Mouse (Mus musculus) regulatory T cell (primary cell): ENCODE measurements around the gene 0610010K14Rik.

Experiments used
- in situ Hi-C: fragments of 300-600 bp; cut with MboI, MseI; formaldehyde crosslinking; loops from one replicate; pipeline ENCODE4 v1.15.1; 2025; ENCODE audit warnings: high pct_unique_total_duplicates

The 0610010K14Rik gene

DNA sequence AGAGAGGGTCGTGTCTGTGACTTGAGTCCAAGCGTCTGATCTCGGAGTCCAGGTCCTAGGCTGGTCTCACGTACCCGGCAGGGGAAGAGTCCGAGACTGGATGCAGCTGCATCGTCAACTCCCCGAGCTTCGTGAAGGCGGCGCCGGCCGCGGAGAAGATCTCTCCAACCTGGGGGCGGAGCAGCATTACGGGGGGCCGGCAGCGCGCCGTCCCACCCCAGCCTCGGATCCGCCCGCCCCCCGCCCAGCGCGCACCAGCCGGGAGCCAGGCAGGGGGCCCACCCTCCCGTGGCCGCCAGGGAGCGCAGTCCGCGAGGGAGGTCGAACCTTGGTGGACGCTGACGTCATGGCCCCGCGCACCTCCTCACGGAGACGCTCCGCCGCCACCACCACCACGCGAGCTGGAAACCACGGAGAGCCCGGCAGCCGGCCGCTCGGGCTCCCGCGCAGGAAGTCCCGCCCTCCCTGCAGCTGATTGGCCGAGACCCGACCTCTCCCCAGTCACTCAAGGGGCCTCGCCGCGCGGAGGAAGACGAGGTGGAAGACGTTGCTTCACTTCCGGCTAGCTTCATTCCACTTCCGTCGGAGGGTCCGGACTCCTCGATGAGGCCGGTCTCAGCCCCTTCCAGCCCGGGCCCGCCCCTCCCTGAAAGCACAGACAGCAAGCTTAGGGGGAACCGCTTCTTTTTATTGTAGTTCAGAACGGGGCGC, at the start of gene 0610010K14Rik:
Gene 0610010K14Rik (minus strand): TSS at position 458 of the 711 bp plus-strand sequence.
- in situ Hi-C loops: no loop called here

DNA sequence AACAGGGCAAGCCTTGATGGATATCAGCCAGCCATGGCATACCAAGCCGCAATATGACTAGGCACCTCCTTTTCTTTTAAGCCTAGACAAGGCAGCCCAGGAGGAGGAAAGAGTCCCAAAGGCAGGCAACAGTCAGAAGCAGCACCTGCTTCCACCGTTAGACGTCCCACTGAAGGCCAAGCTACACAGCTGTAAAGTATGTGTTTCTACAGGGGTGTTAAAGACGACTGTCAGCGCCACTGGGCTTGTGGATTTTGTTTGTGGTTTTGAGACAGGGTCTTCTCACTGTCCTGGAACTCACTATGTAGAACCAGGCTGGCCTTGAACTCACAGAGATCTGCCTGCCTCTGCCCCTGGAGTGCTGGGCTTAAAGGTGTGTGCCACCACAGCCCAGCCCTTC, 48.0 kb upstream of the 0610010K14Rik start:
- in situ Hi-C loops: no loop called here

DNA sequence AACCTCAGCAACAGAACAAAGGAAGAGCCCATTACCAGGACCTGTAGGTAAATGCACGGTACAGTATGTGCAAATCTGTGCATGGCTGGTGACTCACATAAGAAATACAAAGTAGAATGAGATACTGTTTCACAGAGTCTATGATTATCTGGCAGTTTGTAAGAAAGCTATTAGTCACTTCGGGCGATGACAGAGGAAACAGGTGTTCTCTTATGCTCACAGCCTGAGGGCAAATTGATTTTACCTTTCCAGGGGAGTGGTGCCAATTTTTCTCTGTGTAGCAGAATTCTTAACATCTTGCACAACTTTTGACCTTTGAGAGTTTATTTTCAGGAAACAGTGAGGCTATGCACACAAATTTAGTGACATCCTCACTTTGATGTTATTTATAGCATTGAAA, 47.0 kb upstream of the 0610010K14Rik start:
- in situ Hi-C loops: no loop called here

DNA sequence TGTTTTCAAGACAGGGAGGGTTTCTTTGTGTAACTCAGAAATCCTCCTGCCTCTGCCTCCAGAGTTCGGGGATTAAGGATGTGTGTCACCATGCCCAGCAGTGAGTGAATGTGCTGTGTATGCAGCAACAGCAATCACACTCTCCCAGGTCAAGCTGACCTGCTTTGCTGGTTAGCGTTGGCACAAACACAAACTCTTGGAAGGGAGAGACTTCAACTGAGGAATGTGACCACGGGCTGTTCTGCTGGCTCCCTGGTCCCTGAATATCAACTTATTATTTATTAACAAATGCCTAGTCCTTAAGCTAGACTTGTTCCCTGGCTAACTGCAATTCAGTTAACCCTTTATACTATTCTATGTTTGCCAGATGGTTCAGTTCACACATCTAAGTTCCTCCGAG, 46.0 kb upstream of the 0610010K14Rik start:
- in situ Hi-C loops: no loop called here

DNA sequence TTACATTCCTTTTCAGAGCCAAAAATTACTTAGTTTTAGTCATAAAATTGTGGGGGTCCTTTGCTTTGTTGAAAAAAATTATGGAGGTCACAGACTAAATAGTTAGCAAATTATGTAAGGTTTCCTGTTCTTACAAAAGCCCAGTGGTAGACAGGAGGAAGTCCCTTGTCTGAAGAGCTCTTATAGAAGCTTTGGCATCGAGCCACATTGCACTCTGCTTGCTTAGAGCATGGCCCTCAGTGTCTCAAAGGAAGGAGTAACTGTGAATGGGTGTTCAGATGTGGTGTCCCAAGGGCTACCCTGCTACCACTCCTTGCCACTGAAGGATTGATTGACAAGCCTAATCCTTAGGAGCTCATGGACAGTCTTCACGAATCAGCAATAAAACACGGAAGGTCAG, 42.7 kb upstream of the 0610010K14Rik start:
- in situ Hi-C loops: no loop called here

DNA sequence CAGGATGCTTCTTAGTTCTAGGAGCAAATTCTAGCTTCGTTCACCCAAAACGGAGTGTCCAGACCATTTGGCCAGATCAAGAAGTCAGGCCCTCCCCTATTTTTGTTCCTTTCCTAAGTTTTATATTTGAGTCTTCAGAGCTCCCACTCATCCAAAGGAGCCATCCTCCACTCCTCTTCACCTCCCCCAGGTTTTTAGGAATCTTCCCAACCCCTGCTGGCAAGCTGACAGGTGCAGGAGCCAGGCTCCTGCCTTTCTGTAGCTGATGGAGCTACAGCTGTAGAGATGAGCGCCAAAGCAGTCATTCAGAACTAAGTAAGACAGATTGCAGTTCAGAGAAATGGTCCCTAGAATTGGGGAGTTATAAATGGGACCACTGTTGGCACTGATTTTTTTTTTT, 41.2 kb upstream of the 0610010K14Rik start:
- in situ Hi-C loops: no loop called here

DNA sequence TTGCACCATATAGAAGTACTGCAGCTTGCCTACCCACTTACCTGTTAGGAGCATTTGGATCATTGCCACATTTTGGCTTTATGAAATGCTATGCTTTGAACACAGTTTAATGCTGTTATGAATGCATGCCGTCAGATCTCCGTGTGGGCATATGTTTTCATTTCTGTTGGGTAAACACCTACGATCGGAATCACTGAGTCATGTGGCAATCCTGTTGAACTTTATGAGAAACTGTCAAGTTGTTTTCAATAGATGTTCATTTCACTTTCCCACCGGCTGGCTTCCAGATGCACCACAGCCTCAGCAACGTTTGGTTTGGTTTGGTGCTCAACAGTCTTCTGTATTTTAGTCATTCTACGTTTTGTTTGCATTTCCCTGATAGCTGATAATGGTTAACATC, 33.9 kb upstream of the 0610010K14Rik start:
- in situ Hi-C loops: no loop called here

DNA sequence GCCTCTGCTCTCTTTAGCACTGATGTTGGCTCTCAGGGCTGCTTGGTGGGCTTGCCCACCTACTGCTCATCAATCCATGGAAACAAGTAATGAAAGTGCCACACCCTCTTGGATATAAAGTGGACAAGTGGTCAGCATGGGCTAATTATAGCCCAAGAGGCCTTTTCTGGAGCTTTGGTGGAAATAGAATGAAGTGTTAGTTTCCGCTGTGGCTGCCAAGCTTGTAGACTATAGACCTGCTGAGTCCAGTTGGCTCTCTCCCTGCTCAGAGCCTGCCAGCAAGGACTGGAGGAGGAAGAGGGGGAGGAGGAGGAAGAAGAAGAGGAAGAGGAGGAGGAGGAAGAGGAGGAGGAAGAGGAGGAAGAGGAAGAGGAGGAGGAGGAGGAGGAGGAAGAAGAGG, 28.7 kb upstream of the 0610010K14Rik start:
- in situ Hi-C loops: no loop called here

DNA sequence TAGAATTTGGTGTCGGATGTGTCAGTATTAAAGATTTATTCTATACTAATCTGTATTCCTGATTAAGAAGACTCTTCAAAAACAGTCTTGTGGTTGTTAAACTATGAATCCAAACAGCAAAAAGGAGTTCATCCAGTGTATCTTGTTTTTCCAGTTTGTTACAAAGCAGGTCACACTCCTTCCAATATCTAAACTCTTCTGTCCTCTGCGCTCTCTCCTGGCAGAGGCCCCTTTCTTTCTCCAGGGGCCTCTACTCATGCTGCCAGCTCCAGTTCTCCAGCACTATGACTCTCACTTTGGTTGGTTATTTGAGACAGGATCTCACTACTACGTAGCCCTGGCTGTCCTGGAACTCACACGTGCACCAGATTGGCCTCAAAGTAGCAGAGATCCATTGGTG, 28.1 kb upstream of the 0610010K14Rik start:
- in situ Hi-C loops: no loop called here

DNA sequence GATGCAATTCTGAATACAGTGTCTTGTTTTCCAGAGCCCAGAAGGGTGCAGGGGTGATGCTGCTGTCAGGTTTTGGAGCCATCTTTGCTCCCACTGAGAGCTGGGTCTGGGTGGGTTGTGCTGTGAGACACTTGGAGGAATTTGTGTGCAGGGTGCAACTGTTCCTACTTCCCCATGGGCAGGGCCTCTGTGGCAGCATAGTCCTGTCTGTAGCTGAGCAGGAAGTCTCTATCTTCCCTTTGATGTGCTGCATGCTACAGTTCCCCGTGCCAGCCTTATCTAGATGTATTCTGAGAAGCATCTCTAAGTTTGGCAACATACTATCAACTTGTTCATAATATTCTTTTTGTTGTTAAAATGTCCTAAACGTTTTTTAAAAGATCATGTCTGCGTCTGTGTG, 27.5 kb upstream of the 0610010K14Rik start:
- in situ Hi-C loops: no loop called here

DNA sequence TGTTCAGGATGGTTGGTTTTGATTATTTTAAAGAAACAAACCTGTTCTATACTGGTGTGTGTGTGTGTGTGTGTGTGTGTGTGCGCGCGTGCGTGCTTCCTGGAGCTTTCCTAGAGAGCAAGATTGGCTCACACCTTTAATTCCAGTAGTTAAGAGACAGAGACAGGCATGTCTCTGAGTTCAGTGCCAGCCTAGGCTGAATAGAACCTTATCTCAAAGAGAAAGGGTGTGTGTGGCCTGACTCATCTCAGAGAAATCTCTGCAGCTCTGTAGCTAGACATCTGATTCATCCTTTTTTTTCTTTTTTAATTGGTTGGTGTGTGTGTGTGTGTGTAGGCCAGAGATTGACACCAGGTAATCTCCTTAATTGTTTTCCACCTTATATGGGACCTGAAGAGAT, 21.3 kb upstream of the 0610010K14Rik start:
- in situ Hi-C loops: no loop called here

DNA sequence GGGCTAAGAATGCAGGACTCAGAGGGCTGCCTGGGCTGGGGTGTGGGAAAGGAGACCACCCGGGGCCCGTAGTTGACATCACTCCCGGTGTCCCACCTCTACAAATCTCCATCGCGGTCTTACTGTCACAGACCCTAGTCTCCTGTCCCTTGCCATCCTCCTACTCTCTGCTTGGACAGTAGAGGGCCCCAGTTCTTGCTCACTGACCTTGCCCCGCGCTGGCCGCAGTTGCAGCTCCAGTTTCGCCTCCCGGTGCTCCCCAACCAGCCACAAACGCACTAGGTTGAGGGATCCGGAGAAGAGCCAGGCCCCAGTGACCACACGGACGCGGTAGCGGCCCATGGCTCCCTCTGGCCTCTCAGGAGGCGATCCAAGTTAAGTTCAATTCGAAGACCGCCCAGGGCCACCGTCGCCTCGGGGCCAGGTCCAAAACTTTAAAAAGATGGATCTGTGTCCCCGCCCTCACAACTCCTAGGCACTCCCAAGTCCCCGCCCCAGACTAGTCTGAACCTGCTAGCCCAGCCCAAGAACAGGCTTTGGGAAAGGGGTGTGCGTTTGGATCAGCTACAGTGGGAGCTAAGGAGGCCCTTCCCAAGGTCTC, 17.3 kb upstream of the 0610010K14Rik start, which contains the start of gene Alox12:
Gene Alox12 (minus strand): TSS at position 423 of the 601 bp plus-strand sequence.
- in situ Hi-C loops: loop anchor here (5.0 kb wide), 1 partner anchor 57 kb away; no protein-coding TSS in a partner anchor

DNA sequence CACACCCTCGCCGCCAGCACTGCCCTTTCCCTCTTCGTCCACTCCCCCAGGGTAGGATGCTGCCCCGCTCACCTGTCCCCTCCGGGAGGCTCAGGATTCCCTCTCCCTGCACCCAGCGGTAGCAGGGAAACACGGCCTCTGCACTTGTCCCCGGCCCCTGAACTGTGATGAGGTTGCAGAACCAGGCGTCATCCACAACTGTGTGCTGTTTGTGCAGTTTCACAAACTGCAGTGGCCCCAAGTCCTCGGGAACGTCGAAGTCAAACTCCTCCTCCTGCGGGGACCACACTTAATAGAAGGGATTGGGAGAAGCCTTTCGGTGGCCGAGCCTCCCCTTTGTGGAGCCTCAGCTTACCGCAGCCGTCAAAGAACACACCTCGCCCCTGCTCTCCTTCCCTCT, 16.6 kb upstream of the 0610010K14Rik start:
- in situ Hi-C loops: loop anchor here (5.0 kb wide), 1 partner anchor 58 kb away; no protein-coding TSS in a partner anchor

DNA sequence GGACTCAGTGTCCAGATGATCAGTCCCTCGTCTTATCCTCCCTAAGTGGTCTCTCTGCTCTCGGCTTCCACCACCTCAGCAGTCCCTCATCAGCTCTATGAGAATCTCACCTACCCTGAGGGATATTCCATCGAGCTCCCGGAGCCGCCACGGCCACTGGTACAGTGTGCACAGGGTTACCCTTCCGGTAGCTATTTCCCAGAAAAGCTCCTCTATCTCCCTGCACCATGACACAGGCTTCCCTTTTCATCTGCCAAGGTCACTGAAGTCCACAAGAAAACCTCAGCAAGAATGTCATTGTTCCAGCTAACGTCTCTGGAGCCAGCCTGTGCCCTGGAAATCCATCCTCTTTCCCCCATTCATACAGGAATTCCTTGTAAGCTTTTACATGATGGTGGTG, 14.1 kb upstream of the 0610010K14Rik start:
- in situ Hi-C loops: loop anchor here (5.0 kb wide), 1 partner anchor 60 kb away; no protein-coding TSS in a partner anchor

DNA sequence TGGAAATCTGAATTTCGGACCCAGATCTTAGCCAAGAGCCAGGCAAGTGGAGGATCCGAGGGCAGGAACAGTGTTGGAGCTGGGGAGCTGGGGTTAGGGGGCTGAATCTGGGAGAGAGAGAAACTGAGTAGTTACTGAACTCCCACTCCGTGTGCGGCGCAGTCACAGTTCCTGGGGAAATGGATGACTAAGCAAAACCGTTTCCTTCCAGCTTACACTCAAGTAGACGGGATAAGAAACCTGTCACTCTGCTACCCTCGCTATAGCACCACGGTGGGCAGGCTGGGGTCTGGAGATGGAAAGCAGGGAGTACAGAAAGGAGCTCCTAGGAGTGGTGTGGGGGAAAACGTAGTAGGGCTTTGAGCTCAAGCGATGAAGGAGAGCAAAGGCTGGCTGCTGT, 12.4 kb upstream of the 0610010K14Rik start:
- in situ Hi-C loops: loop anchor here (5.0 kb wide), 1 partner anchor 62 kb away; no protein-coding TSS in a partner anchor

DNA sequence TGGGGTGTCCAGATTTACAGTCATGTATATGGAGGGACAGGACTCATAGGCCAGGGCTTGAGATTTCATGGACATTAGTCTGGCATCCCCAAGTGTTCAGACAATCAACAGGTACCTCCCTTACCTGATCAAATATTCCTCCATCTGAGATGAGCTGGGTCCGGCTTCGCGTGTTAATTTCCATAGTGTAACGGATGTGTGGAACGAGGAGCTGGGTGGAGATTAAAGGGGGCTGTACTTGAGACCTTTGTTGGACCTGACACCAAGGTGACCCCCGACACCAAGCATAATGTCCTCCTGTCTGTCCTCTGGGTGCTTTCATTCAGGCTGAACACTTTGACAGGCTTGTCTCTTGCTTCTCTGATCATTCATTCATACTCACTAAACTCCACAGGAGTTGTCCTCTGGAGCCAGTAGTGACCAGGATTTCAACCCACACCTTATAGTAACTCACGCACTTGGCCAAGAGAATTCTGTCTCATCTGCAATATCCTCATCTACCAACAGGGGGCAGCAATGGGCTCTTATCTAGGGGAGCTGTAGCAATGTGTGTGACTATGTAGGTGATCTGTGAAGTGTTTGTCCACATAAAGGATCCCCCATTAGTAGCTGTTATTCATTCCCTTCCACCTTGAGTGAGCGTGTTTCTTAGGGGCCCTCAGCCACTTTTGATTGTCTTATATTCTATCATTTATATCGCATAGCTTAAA, 9.6 kb upstream of the 0610010K14Rik start:
- in situ Hi-C loops: loop anchor here (5.0 kb wide), 1 partner anchor 45 kb away; no protein-coding TSS in a partner anchor

DNA sequence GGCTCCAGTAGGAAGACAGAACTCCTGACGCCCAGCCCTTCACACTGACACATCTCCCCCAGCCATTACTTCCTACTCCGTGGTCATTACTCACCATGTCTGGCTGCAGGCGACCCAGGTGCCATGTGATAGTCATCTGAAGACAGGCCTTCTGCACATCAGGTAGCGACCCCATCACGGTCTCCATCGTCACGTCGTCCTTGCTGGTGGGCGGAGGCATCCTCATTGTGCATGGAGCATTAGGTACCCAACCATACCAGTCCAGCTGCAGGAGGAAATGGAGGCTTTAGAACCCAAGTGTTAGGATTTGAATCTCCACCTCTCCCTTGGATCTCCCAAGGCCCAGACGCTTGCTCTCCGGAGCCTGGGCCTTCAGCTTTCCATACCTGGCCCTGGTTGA, 4.9 kb upstream of the 0610010K14Rik start:
- in situ Hi-C loops: no loop called here

DNA sequence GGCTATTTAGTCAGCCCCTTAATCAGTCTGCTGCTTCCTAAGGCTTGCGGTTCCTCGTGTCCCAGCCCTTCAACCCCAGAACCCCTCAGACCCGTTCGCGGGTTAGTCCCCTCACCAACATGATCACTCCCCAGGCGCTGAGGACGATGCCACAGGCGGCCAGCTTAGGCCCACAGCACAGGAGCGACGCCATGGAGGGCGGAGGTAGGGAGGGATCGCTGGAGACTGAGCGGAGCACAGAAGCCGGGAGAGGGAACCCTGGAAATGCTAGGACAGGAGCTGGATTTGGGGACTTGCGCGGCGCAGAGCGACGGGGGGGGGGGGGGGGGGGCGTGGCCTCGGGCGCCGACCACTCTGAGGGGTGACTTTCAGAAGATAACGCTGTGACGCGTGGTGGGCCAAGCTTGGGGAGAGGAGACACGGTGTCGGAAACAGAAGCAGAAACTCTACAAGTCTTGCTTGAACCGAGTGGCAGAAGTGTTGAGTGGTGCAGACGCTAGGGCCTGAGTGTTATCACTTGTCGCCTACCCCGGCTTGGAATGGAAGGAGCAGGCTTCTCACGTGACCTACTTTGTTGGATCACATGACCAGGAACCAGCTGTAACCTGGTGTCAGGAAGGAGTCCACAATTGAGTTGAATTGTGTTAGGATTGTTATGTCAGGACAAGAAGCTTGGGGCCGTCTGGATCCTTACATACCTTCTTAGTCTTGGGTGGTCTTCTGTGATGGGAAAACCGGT, 2.0 kb upstream of the 0610010K14Rik start, which contains the start of the genes Gm21988 and Rnasek:
Gene Gm21988 (minus strand): TSS at position 290 of the 739 bp plus-strand sequence.
Gene Rnasek (minus strand): TSS at position 302 of the 739 bp plus-strand sequence.
- in situ Hi-C loops: no loop called here

DNA sequence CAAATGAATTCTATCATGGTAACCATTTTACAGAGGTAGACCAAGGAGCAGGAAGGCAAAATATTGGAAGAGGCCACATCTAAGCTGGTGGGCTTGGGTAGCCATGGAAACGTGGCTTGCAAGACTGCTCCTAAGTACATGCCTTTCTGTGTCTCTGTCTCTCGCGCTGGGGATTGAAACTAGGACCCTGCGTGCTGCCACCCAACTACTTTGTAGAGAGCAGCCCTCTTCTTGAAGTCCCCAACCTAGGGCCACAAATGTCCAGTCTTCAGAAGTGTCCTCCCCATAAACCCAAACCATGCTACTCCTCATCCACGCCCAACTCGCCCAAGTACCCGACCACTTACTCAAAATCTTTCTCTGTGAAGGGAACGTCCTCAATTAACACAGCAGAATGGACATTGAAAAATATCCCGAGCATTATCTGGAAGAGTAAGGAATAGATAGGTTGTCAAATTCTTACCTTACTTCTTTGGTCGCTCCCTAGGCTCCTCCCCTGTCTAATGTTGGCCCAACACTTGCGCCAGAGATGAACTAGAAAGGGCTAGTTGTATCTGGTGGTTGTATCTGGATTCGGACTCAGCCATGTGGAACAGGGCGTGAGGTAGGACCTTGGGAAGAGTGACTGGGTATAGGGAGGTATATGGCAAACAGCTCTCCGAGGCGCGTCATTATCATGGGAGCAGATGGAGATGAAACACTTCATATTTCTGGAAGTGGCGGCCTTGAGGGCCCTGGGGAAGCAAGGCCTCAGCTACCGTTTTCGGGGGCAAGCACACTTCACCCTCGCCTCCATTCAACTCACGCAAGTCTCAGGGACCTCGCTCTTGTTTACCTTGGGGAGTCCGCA, 1.1 kb upstream of the 0610010K14Rik start:
- in situ Hi-C loops: no loop called here

DNA sequence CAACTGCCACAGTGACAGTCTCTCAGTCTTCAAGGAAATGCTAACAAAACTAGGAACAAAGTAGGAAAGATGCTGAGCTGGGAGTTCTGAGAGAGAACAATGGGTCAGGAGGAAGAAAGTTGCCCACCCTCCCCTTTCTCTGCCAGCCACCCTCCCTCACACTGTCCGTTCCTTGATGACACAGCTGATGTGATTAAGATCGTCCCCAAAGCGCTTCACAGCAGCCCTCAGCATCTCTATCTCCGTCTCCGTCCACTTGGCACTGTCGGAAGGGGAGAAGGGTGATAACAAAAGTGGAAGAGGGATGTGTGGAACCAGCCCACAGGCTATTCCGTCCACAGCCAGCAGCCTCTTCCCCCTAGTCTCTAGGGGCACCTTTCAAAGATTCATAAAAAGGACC, 997 bp downstream of the 0610010K14Rik start:
- in situ Hi-C loops: no loop called here
